Mouse (Mus musculus): ENCODE measurements around the gene Spink8. TPM values are rescaled to one million over a fixed set of nuclear protein-coding genes. Genes with fewer than 3 reads are reported as not detected.
"Not testable (repeated sequence)": the region's sequence is repeated elsewhere in the genome, so short reads cannot be mapped to it uniquely, and the experiment has no call there.

Gene Spink8
- polyA plus RNA-seq (2014; fragmentation: Nextera tagmentation; extraction: Ambion mirVana): 25.1 and 32.7 TPM in 2 replicates

DNA sequence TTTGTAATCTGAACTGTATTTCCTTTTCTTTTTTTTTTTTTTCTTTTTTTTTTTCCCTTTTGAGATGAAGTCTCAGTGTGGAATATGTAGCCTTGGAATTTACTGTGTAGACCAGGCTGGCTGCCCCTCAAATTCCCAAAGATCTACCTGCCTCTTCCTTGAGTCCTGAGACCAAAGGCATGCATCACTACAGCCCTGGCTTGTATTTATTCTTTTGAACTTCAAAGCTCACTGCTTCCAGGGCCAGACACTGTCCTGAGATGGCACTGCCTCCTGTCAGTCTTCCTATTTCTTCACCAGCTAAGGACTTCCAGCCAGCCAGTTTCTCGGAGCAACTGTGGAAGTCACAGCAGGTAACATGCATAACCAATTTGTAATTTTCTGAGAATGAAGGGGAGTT, at the start of gene Spink8:
Gene Spink8, plus strand, starts transcription at position 301 of the 400 bp plus-strand sequence.
- Histone ChIP-seq H3K9ac (ENCODE audit: low read depth, low read length) (no peak within 1 kb of the TSS), H3K27me3 (ENCODE audit: control insufficient read depth, insufficient read depth, low read length) (no peaks in the 10 kb centered on the region), H3K4me3 (ENCODE audit: low read length) (no peak within 1 kb of the TSS), H3K4me1 (ENCODE audit: control insufficient read depth, insufficient read depth, low read length) (peaks cover 16% of the 10 kb centered on the region), H3K9me3 (ENCODE audit: control insufficient read depth, low read length) (no peaks in the 10 kb centered on the region), H3K27ac (ENCODE audit: low read depth, low read length) (no peak within 1 kb of the TSS; the same call in 1 of the 2 replicates), H3K36me3 (ENCODE audit: control insufficient read depth, insufficient read depth, low read length) (no peaks in the 10 kb centered on the region), H3K4me2 (replicated peaks; ENCODE audit: low read depth, low read length) (no peak within 1 kb of the TSS)
- no peak for ATAC-seq (ENCODE audit: low FRiP score, low TSS enrichment)
- WGBS: 56% methylated on average over 1 of the region's 1 CpGs

- H3K9ac ChIP-seq (ENCODE audit: low read depth, low read length); H3K27me3 ChIP-seq (ENCODE audit: control insufficient read depth, insufficient read depth, low read length); H3K27ac ChIP-seq (ENCODE audit: low read depth, low read length); ATAC-seq (ENCODE audit: low FRiP score, low TSS enrichment); H3K9me3 ChIP-seq (ENCODE audit: control insufficient read depth, low read length); H3K4me2 ChIP-seq (replicated peaks; ENCODE audit: low read depth, low read length); H3K4me3 ChIP-seq (ENCODE audit: low read length); H3K36me3 ChIP-seq (ENCODE audit: control insufficient read depth, insufficient read depth, low read length); H3K4me1 ChIP-seq (ENCODE audit: control insufficient read depth, insufficient read depth, low read length): not testable (repeated sequence)
- 73% methylated on average over 1 of the region's 1 CpGs for WGBS
Measured at GRCm38 (mm10) chr9:109766841-109767240, 45.2 kb upstream of the Spink8 start.

DNA sequence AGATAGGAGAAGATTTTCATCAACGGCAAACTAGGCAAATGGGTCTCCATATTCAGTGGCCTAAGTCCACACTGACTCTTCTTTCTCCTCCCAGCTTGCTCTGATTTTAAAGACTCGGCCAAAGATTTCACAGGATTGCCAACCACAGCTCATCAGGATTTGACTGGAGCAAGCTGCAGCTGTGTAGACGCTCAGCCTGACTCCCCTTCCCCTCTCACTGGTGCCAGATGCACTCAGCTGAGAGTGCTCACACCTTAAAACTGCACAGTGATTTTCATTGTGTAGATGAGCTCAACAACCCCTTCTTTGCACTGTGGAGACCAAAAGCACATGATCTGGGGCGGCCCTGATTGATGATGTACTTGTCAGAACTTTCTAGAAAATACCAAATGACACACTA, 21.5 kb upstream of the Spink8 start, which contains the start of gene Fbxw27:
Gene Fbxw27, minus strand, starts transcription at position 101 of the 400 bp plus-strand sequence.
- not testable (repeated sequence) for H3K4me2 ChIP-seq (replicated peaks; ENCODE audit: low read depth, low read length); H3K27ac ChIP-seq (ENCODE audit: low read depth, low read length); H3K27me3 ChIP-seq (ENCODE audit: control insufficient read depth, insufficient read depth, low read length); H3K9ac ChIP-seq (ENCODE audit: low read depth, low read length); H3K36me3 ChIP-seq (ENCODE audit: control insufficient read depth, insufficient read depth, low read length); H3K9me3 ChIP-seq (ENCODE audit: control insufficient read depth, low read length); H3K4me3 ChIP-seq (ENCODE audit: low read length); H3K4me1 ChIP-seq (ENCODE audit: control insufficient read depth, insufficient read depth, low read length); ATAC-seq (ENCODE audit: low FRiP score, low TSS enrichment)
- WGBS: 80% methylated on average over 4 of the region's 4 CpGs

DNA sequence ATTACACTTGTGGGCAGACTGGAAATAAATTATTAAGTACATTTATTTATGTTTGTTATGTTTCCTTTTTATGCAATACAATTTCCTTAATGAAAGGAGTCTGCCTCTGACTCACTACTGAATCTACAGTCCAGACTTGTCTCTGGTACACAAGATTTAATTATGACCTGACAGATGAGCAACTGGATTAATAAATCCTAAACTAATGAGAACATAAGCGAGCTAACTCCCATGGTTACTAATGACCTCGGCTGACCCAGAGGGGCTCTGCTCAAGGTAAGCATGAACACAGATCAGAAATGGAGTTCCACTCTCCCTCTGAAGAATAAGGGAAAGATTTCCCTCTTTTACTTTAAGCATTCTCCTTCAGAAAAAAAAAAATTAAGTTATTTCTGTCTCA, 16.9 kb upstream of the Spink8 start:
- WGBS: 54% methylated on average over 2 of the region's 2 CpGs

DNA sequence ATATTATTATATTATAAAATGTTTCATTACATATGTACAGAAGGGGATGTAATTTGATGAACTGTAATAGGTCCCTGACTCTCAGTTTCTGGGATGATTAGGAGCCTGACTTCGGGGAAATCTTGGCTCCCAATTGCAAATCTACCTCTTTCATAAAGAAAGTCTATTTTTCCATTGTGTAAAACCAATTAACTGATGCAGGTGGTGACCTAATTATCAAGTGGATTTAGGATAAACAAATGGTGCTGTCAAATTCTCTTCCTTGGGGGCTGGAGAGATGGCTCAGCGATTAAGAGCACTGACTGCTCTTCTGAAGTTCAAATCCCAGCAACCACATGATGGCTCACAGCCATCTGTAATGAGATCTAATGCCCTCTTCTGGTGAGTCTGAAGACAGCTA, 16.3 kb upstream of the Spink8 start:
- no peak for ATAC-seq (ENCODE audit: low FRiP score, low TSS enrichment)
- no peaks in the 10 kb centered on the region for H3K4me1 ChIP-seq (ENCODE audit: control insufficient read depth, insufficient read depth, low read length)
- no peaks in the 10 kb centered on the region for H3K9me3 ChIP-seq (ENCODE audit: control insufficient read depth, low read length)
- H3K4me3 ChIP-seq (ENCODE audit: low read length): no peak overlapping the region
- no peak overlapping the region for H3K27ac ChIP-seq (ENCODE audit: low read depth, low read length)
- no peaks in the 10 kb centered on the region for H3K27me3 ChIP-seq (ENCODE audit: control insufficient read depth, insufficient read depth, low read length)
- no peaks in the 10 kb centered on the region for H3K36me3 ChIP-seq (ENCODE audit: control insufficient read depth, insufficient read depth, low read length)
- H3K9ac ChIP-seq (ENCODE audit: low read depth, low read length): no peak overlapping the region
- 74% methylated on average over 2 of the region's 2 CpGs for WGBS
- H3K4me2 ChIP-seq (replicated peaks; ENCODE audit: low read depth, low read length): no peak overlapping the region

More for the DNA sequence above, 16.9 kb upstream of the Spink8 start:
- Histone ChIP-seq H3K4me1 (ENCODE audit: control insufficient read depth, insufficient read depth, low read length) (no peaks in the 10 kb centered on the region), H3K4me2 (replicated peaks; ENCODE audit: low read depth, low read length) (no peak overlapping the region), H3K9ac (ENCODE audit: low read depth, low read length) (no peak overlapping the region), H3K27me3 (ENCODE audit: control insufficient read depth, insufficient read depth, low read length) (no peaks in the 10 kb centered on the region), H3K36me3 (ENCODE audit: control insufficient read depth, insufficient read depth, low read length) (no peaks in the 10 kb centered on the region), H3K27ac (ENCODE audit: low read depth, low read length) (no peak overlapping the region), H3K9me3 (ENCODE audit: control insufficient read depth, low read length) (no peaks in the 10 kb centered on the region), H3K4me3 (ENCODE audit: low read length) (no peak overlapping the region)
- no peak for ATAC-seq (ENCODE audit: low FRiP score, low TSS enrichment)

DNA sequence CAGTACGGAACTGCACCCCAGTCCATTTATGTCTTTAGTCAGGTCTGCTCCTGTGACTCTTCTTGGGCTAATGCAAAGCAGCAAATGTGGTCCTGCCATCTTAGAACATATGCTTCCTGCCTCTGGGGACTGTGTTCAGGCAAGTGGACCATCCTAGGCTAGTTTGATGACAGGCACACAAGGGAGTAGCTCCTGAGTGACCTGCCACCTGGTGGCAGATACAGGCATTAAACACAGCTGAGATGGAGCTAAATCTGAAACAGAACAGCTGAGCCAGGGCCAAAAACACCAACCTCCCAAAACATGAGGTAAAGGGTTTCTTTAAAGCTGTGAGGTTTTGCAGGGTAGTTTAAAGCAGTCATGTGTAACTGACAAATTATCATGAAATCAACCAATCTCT, 14.0 kb upstream of the Spink8 start:
- Histone ChIP-seq H3K9ac (ENCODE audit: low read depth, low read length) (no peak overlapping the region), H3K4me2 (replicated peaks; ENCODE audit: low read depth, low read length) (no peak overlapping the region), H3K4me1 (ENCODE audit: control insufficient read depth, insufficient read depth, low read length) (no peaks in the 10 kb centered on the region), H3K27ac (ENCODE audit: low read depth, low read length) (no peak overlapping the region), H3K9me3 (ENCODE audit: control insufficient read depth, low read length) (no peaks in the 10 kb centered on the region), H3K27me3 (ENCODE audit: control insufficient read depth, insufficient read depth, low read length) (no peaks in the 10 kb centered on the region), H3K4me3 (ENCODE audit: low read length) (no peak overlapping the region), H3K36me3 (ENCODE audit: control insufficient read depth, insufficient read depth, low read length) (no peaks in the 10 kb centered on the region)
- WGBS: 92% methylated on average over 1 of the region's 1 CpGs
- ATAC-seq (ENCODE audit: low FRiP score, low TSS enrichment): no peak

GRCm38 (mm10) chr9:109805596-109805995, 6.5 kb upstream of the Spink8 start:
- H3K27ac ChIP-seq (ENCODE audit: low read depth, low read length); H3K4me3 ChIP-seq (ENCODE audit: low read length); H3K9me3 ChIP-seq (ENCODE audit: control insufficient read depth, low read length); H3K9ac ChIP-seq (ENCODE audit: low read depth, low read length); H3K36me3 ChIP-seq (ENCODE audit: control insufficient read depth, insufficient read depth, low read length); H3K27me3 ChIP-seq (ENCODE audit: control insufficient read depth, insufficient read depth, low read length); ATAC-seq (ENCODE audit: low FRiP score, low TSS enrichment); H3K4me2 ChIP-seq (replicated peaks; ENCODE audit: low read depth, low read length): not testable (repeated sequence)
- H3K4me1 ChIP-seq (ENCODE audit: control insufficient read depth, insufficient read depth, low read length): peaks cover 12% of the 10 kb centered on the region
- 62% methylated on average over 2 of the region's 2 CpGs for WGBS

- H3K9me3 ChIP-seq (ENCODE audit: control insufficient read depth, low read length): no peaks in the 10 kb centered on the region
- H3K4me3 ChIP-seq (ENCODE audit: low read length): no peak overlapping the region
- no peaks in the 10 kb centered on the region for H3K27me3 ChIP-seq (ENCODE audit: control insufficient read depth, insufficient read depth, low read length)
- WGBS: 28% methylated on average over 1 of the region's 1 CpGs
- ATAC-seq (ENCODE audit: low FRiP score, low TSS enrichment): peak; percentile 50
- H3K4me1 ChIP-seq (ENCODE audit: control insufficient read depth, insufficient read depth, low read length): peaks cover 12% of the 10 kb centered on the region
- H3K4me2 ChIP-seq (replicated peaks; ENCODE audit: low read depth, low read length): no peak overlapping the region
- no peaks in the 10 kb centered on the region for H3K36me3 ChIP-seq (ENCODE audit: control insufficient read depth, insufficient read depth, low read length)
- no peak overlapping the region for H3K9ac ChIP-seq (ENCODE audit: low read depth, low read length)
- peak overlapping the region; percentile 30 for H3K27ac ChIP-seq (ENCODE audit: low read depth, low read length)
Measured at GRCm38 (mm10) chr9:109806260-109806659, 5.8 kb upstream of the Spink8 start.

- Histone ChIP-seq H3K4me1 (ENCODE audit: control insufficient read depth, insufficient read depth, low read length) (peaks cover 12% of the 10 kb centered on the region), H3K36me3 (ENCODE audit: control insufficient read depth, insufficient read depth, low read length) (no peaks in the 10 kb centered on the region), H3K27me3 (ENCODE audit: control insufficient read depth, insufficient read depth, low read length) (no peaks in the 10 kb centered on the region), H3K27ac (ENCODE audit: low read depth, low read length) (peak overlapping the region; percentile 73; the same call in 1 of the 2 replicates), H3K9me3 (ENCODE audit: control insufficient read depth, low read length) (no peaks in the 10 kb centered on the region), H3K4me3 (ENCODE audit: low read length) (no peak overlapping the region), H3K9ac (ENCODE audit: low read depth, low read length) (no peak overlapping the region), H3K4me2 (replicated peaks; ENCODE audit: low read depth, low read length) (no peak overlapping the region)
- 29% methylated on average over 2 of the region's 2 CpGs for WGBS
- peak; percentile 81 for ATAC-seq (ENCODE audit: low FRiP score, low TSS enrichment)
Measured at GRCm38 (mm10) chr9:109806695-109807293, 5.3 kb upstream of the Spink8 start.

All from kidney, embryonic 14.5 days (tissue).